Comparison of ENCODE assay signal across 9 mouse cellular contexts in genomic region chr10:13982769-13983381, GRCm38 (mm10). TPM values are rescaled to one million over a fixed set of nuclear protein-coding genes. Genes with fewer than 3 reads are reported as not detected.
DNase-seq lines count a peak whose midpoint lies in the region; ATAC-seq and TF ChIP-seq lines count a peak whose summit lies in the region.
"Had no signal": no experiment of that assay in that cellular context is flagged by ENCODE, and none has a peak within 500 bp of the region (broad histone marks: within the 10 kb centered on the region; RNA-seq: fewer than 3 reads in every experiment).

No protein-coding gene starts in this region.

- H3K4me1 ChIP-seq in brown adipose tissue, adult 24 weeks (ENCODE audit: control insufficient read depth, insufficient read depth, insufficient read length, low read length), result peaks cover 21% of the 10 kb centered on the region
- peaks cover 6% of the 10 kb centered on the region for H3K4me1 ChIP-seq in forebrain, embryonic 12.5 days
- peaks cover 16% of the 10 kb centered on the region for H3K4me1 ChIP-seq in heart, postnatal 0 days (ENCODE audit: control insufficient read depth, insufficient read depth)
- peaks cover 2% of the 10 kb centered on the region; the same call in 1 of the 2 replicates for H3K4me1 ChIP-seq in liver, embryonic 16.5 days (ENCODE audit: control insufficient read depth, low read depth, low read length)
- peaks cover 10% of the 10 kb centered on the region for H3K4me1 ChIP-seq in neural tube, embryonic 11.5 days (ENCODE audit: control insufficient read depth, insufficient read depth, low read length)
- peaks cover 10% of the 10 kb centered on the region; the same call in 1 of the 2 replicates for H3K4me1 ChIP-seq in stomach, embryonic 15.5 days

- H3K36me3 ChIP-seq in C2C12 (ENCODE audit: control insufficient read depth, insufficient read depth), result no peaks in the 10 kb centered on the region
- H3K36me3 ChIP-seq in forebrain, embryonic 12.5 days (replicated peaks), result no peaks in the 10 kb centered on the region
- H3K36me3 ChIP-seq in heart, postnatal 0 days (replicated peaks; ENCODE audit: control insufficient read depth, insufficient read depth, low read length), result no peaks in the 10 kb centered on the region
- no peaks in the 10 kb centered on the region for H3K36me3 ChIP-seq in liver, embryonic 16.5 days (ENCODE audit: control insufficient read depth, insufficient read depth)
- H3K36me3 ChIP-seq in neural tube, embryonic 11.5 days (ENCODE audit: control insufficient read depth, insufficient read depth, low read length), result no peaks in the 10 kb centered on the region
- H3K36me3 ChIP-seq in stomach, embryonic 15.5 days, result no peaks in the 10 kb centered on the region

- H3K79me3 ChIP-seq in C2C12 (ENCODE audit: low read depth), result no peaks in the 10 kb centered on the region

- peak overlapping the region; percentile 97 for H3K27ac ChIP-seq in brown adipose tissue, adult 24 weeks (replicated peaks; ENCODE audit: low read depth, low read length)
- peak overlapping the region; percentile 66 for H3K27ac ChIP-seq in forebrain, embryonic 12.5 days
- H3K27ac ChIP-seq in heart, postnatal 0 days (ENCODE audit: low read depth), result peak overlapping the region; percentile 97
- H3K27ac ChIP-seq in liver, embryonic 16.5 days (ENCODE audit: low read length), result peak overlapping the region; percentile 90
- H3K27ac ChIP-seq in neural tube, embryonic 11.5 days (ENCODE audit: low read depth, low read length), result peak overlapping the region; percentile 87
- peak overlapping the region; percentile 89 for H3K27ac ChIP-seq in stomach, embryonic 15.5 days

- peak overlapping the region; percentile 27 for H3K4me3 ChIP-seq in C2C12 (ENCODE audit: insufficient read depth, poor library complexity, severe bottlenecking)
- H3K4me3 ChIP-seq in brown adipose tissue, adult 24 weeks (ENCODE audit: insufficient read depth, low read depth, low read length), result peak overlapping the region; percentile 64
- peak overlapping the region; percentile 62 for H3K4me3 ChIP-seq in forebrain, embryonic 12.5 days (replicated peaks)
- H3K4me3 ChIP-seq in heart, postnatal 0 days (ENCODE audit: low read depth, low read length), result peak overlapping the region; percentile 58
- peak overlapping the region; percentile 61 for H3K4me3 ChIP-seq in liver, embryonic 16.5 days (ENCODE audit: low read depth, low read length)
- peak overlapping the region; percentile 48 for H3K4me3 ChIP-seq in neural tube, embryonic 11.5 days (ENCODE audit: low read depth, low read length)
- peak overlapping the region; percentile 59 for H3K4me3 ChIP-seq in stomach, embryonic 15.5 days (replicated peaks)

- TF ChIP-seq EP300 in heart, postnatal 0 days (IDR thresholded peaks at IDR 0.05; ENCODE audit: low read depth), result no peak

- peak overlapping the region; percentile 74 for H3K9ac ChIP-seq in forebrain, embryonic 12.5 days
- H3K9ac ChIP-seq in heart, postnatal 0 days (replicated peaks; ENCODE audit: low read depth, low read length), result peak overlapping the region; percentile 71
- H3K9ac ChIP-seq in liver, embryonic 16.5 days (ENCODE audit: low read depth, low read length), result peak overlapping the region; percentile 64
- peak overlapping the region; percentile 79 for H3K9ac ChIP-seq in neural tube, embryonic 11.5 days (ENCODE audit: low read length)
- peak overlapping the region; percentile 46 for H3K9ac ChIP-seq in stomach, embryonic 15.5 days

- H3ac ChIP-seq in C2C12 (ENCODE audit: control insufficient read depth, insufficient read length, low read depth), result peak overlapping the region; percentile 97

- 3% methylated on average over 34 of the region's 34 CpGs for WGBS in forebrain, embryonic 12.5 days
- 1% methylated on average over 34 of the region's 34 CpGs for WGBS in heart, postnatal 0 days
- 1% methylated on average over 33 of the region's 34 CpGs for WGBS in liver, embryonic 16.5 days (ENCODE audit: insufficient replicate concordance)
- 2% methylated on average over 34 of the region's 34 CpGs for WGBS in neural tube, embryonic 11.5 days
- 0% methylated on average over 34 of the region's 34 CpGs for WGBS in stomach, embryonic 15.5 days

- no peak for TF ChIP-seq CTCF in C2C12 (IDR thresholded peaks at IDR 0.05; ENCODE audit: control insufficient read depth, insufficient read depth, insufficient read length)
- no peak for TF ChIP-seq CTCF in heart, postnatal 0 days (IDR thresholded peaks at IDR 0.05; ENCODE audit: low read depth)

- H3K9me3 ChIP-seq in forebrain, embryonic 12.5 days, result no peaks in the 10 kb centered on the region
- H3K9me3 ChIP-seq in heart, postnatal 0 days (replicated peaks; ENCODE audit: control insufficient read depth, low read length), result no peaks in the 10 kb centered on the region
- H3K9me3 ChIP-seq in liver, embryonic 16.5 days (replicated peaks; ENCODE audit: control insufficient read depth, low read length), result no peaks in the 10 kb centered on the region
- H3K9me3 ChIP-seq in neural tube, embryonic 11.5 days (ENCODE audit: control insufficient read depth, low read length), result no peaks in the 10 kb centered on the region
- H3K9me3 ChIP-seq in stomach, embryonic 15.5 days, result no peaks in the 10 kb centered on the region

- ATAC-seq in forebrain, embryonic 12.5 days (ENCODE audit: low FRiP score), result peak; percentile 82
- peak; percentile 86 for ATAC-seq in heart, postnatal 0 days (ENCODE audit: insufficient read depth, low read depth)
- peak; percentile 88 for ATAC-seq in liver, embryonic 16.5 days (ENCODE audit: low read depth)
- ATAC-seq in neural tube, embryonic 11.5 days (ENCODE audit: insufficient read depth, low FRiP score, low TSS enrichment), result peak; percentile 83
- ATAC-seq in stomach, embryonic 15.5 days (ENCODE audit: insufficient read depth, low FRiP score, low read depth), result peak; percentile 73

- no peaks in the 10 kb centered on the region for H3K27me3 ChIP-seq in C2C12 (ENCODE audit: control insufficient read depth, insufficient read depth, insufficient read length)
- no peaks in the 10 kb centered on the region for H3K27me3 ChIP-seq in forebrain, embryonic 12.5 days
- no peaks in the 10 kb centered on the region for H3K27me3 ChIP-seq in heart, postnatal 0 days (ENCODE audit: control insufficient read depth, insufficient read depth, low read length)
- no peaks in the 10 kb centered on the region for H3K27me3 ChIP-seq in liver, embryonic 16.5 days (ENCODE audit: control insufficient read depth, insufficient read depth, low read depth, low read length)
- H3K27me3 ChIP-seq in neural tube, embryonic 11.5 days (ENCODE audit: control insufficient read depth, insufficient read depth, low read length), result no peaks in the 10 kb centered on the region
- H3K27me3 ChIP-seq in stomach, embryonic 15.5 days (replicated peaks), result no peaks in the 10 kb centered on the region
- H3K27me3 ChIP-seq: Patski had no signal

- H3K79me2 ChIP-seq in C2C12 (ENCODE audit: control insufficient read depth, insufficient read depth), result peaks cover 6% of the 10 kb centered on the region

- peak overlapping the region; percentile 84 for H3K4me2 ChIP-seq in forebrain, embryonic 12.5 days
- H3K4me2 ChIP-seq in heart, postnatal 0 days (ENCODE audit: low read depth, low read length), result peak overlapping the region; percentile 66
- H3K4me2 ChIP-seq in liver, embryonic 16.5 days (ENCODE audit: low read depth, low read length), result peak overlapping the region; percentile 71
- H3K4me2 ChIP-seq in neural tube, embryonic 11.5 days (ENCODE audit: low read depth), result peak overlapping the region; percentile 86
- peak overlapping the region; percentile 85 for H3K4me2 ChIP-seq in stomach, embryonic 15.5 days

- DNase-seq in heart, postnatal 0 days (ENCODE audit: low spot score), result peak; percentile 83
- peak; percentile 89 to 91 for DNase-seq in kidney, postnatal 36 days
- DNase-seq in neural tube, embryonic 11.5 days (ENCODE audit: low spot score), result peak; percentile 78

TF ChIP-seq in C2C12, 6 proteins besides CTCF, POLR2A, EP300 and RAD21:
- TF ChIP-seq MAX (IDR thresholded peaks at IDR 0.05), result no peak
- TF ChIP-seq CEBPB (IDR thresholded peaks at IDR 0.05; ENCODE audit: low read depth), result peak; percentile 78
- TF ChIP-seq MYOD1 (IDR thresholded peaks at IDR 0.05; ENCODE audit: control insufficient read depth, insufficient read length, low read depth), result no peak
TF ChIP-seq in C2C12: peak in this region for 1.

RNA-seq across cellular contexts. Expression of gene Hivep2, which starts 17.0 kb away (rescaled TPM):
- polyA plus RNA-seq in C2C12 (2012; fragmentation: generic; extraction: Trizol), result 2.9 TPM
- 11.9 and 12.6 TPM in 2 replicates for polyA plus RNA-seq in brown adipose tissue, adult 24 weeks (2012; ENCODE audit: insufficient read depth, insufficient read length, missing spikeins)
- 4.5 and 5.2 TPM in 2 replicates for polyA plus RNA-seq in forebrain, embryonic 12.5 days (2016; fragmentation: Nextera tagmentation; extraction: Ambion mirVana)
- total RNA-seq in heart, postnatal 0 days (2014; rRNA removed; ENCODE audit: low replicate concordance), result 11.6 and 11.9 TPM in 2 replicates
- 3.7 and 3.8 TPM in 2 replicates for polyA plus RNA-seq in heart, postnatal 0 days (2015; fragmentation: Nextera tagmentation; extraction: Ambion mirVana)
- 0.55 and 0.68 TPM in 2 replicates for polyA plus RNA-seq in liver, embryonic 16.5 days (2015; fragmentation: Nextera tagmentation; extraction: Ambion mirVana)
- 5.0 and 7.4 TPM in 2 replicates for polyA plus RNA-seq in neural tube, embryonic 11.5 days (2014; fragmentation: Nextera tagmentation; extraction: Ambion mirVana)
- polyA plus RNA-seq in stomach, embryonic 15.5 days (2015; fragmentation: Nextera tagmentation; extraction: Ambion mirVana), result 5.9 and 6.0 TPM in 2 replicates

Comparison
In these comparisons a context has a peak if more than half of its experiments do, and no peak if none do; other contexts are left out.
1. Peak in every context shown above with its lines: DNase-seq, ATAC-seq, H3K4me3 ChIP-seq and H3K27ac ChIP-seq.